Mouse (Mus musculus) adrenal gland, postnatal 25 days (tissue): Measurements from ENCODE around the gene Sox2. TPM values are rescaled to one million over a fixed set of nuclear protein-coding genes. Genes with fewer than 3 reads are reported as not detected.

ENCODE experiments used
- DNase-seq: peaks from one replicate; pipeline ENCODE4 v3.0.0; 2021; ENCODE audit warnings: mixed read lengths
- long read RNA-seq: library from polyadenylated mRNA; stranded (forward); transcript quantifications from one replicate; pipeline ENCODE4 v2.0.0, GENCODE M21; 2021
- total RNA-seq: library from RNA; stranded (reverse); gene quantifications from 2 replicates; pipeline ENCODE4 v1.2.3, GENCODE M21; 2021

Gene Sox2
- 0.43 and 0.58 TPM in 2 replicates for total RNA-seq
- long read RNA-seq: 0 reads

- peak; percentile 73 for DNase-seq
Measured at GRCm38 (mm10) chr3:34649726-34650620, at the start of gene Sox2. Gene Sox2, plus strand, starts transcription at chr3:34650405.

- DNase-seq: no peak
Measured at GRCm38 (mm10) chr3:34601116-34601515, 49.1 kb upstream of the Sox2 start.

DNA sequence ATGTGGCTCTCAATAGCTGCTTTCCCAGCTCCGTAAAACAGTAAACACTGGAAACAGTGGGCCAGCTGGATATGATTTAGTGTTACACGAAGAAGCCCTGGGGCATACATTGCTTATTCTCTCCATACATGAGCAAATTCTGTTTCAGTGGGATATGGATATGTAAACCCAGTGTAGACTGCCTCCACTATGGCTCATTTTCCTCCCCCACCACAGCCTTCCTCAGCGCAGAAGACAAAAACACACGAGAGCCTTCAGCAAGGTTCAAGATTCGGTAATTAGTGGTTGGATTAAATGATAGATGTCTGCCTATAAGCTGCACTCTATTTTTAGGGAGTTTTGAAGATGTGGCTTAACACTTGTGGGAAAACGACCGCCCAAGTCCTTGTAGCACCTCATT lies 36.1 kb upstream of the Sox2 start:
- DNase-seq: no peak

DNA sequence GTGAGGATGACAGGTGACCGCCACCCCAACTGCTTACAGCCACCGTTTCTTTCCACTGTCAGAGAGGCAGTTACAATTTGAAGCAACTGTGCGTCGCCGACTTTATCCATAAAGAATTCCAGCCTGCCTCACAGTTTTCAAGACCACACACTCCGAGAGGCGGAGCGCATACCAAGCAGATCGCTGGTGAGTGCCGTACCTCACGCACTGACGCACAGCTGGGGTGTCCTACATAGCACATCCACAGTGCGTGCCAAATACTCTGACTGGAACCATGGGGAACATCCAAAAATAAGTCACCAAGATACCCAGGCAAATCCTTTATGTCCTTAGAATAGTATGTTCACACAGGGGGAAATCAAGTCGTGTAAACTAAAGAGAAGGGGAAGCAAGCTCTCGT lies 34.7 kb upstream of the Sox2 start:
- DNase-seq: no peak

DNA sequence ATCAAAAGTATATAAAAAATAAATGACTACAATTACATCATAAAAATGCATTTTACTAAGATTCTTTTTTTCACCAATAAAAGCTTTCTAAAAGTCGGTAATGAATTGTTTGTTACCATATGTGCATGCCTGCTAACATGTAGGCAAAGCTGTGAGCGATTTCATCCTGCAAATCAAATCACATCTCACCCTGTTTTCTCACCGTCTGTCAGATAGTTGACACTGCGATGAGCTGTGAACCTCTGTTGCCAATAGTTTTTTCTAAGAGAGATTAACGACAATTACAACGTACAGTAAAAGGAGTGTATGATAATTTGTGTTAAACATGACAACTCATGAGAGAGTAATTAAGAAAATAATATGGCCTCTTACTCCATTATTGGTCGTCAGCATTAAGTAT lies 31.3 kb upstream of the Sox2 start:
- DNase-seq: no peak

- DNase-seq: no peak
Measured at GRCm38 (mm10) chr3:34620121-34620520, 30.1 kb upstream of the Sox2 start.

- no peak for DNase-seq
Measured at GRCm38 (mm10) chr3:34624721-34625270, 25.4 kb upstream of the Sox2 start.

- no peak for DNase-seq
Measured at GRCm38 (mm10) chr3:34626521-34626920, 23.7 kb upstream of the Sox2 start.

- no peak for DNase-seq
Measured at GRCm38 (mm10) chr3:34630031-34630430, 20.2 kb upstream of the Sox2 start.

DNA sequence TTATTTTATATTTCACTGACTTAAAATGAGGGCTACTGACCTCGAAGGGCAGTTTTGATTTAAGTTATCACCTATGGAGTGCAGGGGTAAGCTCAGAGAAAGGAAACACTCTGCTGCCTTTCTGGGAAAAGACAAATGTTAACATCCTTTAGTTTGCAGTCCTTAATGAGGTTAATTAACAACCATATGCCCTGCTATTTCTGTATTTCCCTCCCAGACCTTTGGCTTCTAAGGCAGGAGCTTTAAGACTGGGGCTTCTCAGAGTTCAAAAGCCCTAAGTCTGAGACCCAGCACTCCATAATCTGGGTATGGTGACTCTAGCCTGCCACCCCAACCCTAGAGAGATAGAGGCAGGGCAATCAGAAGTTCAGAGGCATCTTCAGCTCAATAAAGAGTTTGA lies 19.5 kb upstream of the Sox2 start:
- no peak for DNase-seq

DNA sequence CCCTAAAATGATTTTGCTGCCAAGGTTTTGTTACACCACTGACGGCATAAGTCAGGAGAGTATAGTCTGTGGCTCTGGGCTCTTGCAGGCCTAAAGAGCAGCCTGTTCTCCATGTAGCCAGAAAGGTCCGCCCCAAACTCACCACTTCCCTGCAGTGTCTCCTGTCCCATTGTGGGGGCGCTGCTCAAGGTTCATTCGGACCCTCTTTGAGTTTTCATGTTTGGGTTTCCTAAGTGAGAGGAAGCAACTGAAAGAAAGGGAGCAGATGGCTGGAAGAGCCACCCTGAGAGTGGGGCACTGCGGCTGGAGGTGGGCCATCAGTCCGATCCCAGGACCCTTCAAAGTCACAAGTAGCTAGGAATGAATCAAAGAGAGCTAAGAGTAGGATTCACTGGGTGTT lies 13.2 kb upstream of the Sox2 start:
- DNase-seq: no peak

- no peak for DNase-seq
Measured at GRCm38 (mm10) chr3:34637481-34637880, 12.7 kb upstream of the Sox2 start.

GRCm38 (mm10) chr3:34637926-34638325 lies 12.3 kb upstream of the Sox2 start:
- no peak for DNase-seq

DNA sequence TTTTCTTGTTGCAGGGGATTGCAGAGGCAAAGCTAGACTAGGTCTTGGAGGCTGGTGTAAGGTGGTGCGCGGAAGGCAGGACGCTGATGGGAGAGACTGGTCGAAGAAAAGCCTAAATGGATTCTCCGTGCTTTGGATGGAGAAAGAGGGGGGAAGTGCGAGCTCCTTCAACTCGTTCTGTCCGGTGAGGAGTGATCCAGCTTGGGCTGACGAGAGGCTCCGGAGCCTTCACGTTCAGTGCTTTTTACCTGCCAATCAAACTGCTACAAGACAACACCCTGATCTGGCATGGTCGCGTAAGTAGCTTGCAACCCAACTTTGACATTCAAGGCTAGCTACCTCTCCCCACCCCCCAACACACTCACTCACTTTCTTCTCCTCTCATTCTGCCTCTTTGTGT lies 11.9 kb upstream of the Sox2 start:
- no peak for DNase-seq

DNA sequence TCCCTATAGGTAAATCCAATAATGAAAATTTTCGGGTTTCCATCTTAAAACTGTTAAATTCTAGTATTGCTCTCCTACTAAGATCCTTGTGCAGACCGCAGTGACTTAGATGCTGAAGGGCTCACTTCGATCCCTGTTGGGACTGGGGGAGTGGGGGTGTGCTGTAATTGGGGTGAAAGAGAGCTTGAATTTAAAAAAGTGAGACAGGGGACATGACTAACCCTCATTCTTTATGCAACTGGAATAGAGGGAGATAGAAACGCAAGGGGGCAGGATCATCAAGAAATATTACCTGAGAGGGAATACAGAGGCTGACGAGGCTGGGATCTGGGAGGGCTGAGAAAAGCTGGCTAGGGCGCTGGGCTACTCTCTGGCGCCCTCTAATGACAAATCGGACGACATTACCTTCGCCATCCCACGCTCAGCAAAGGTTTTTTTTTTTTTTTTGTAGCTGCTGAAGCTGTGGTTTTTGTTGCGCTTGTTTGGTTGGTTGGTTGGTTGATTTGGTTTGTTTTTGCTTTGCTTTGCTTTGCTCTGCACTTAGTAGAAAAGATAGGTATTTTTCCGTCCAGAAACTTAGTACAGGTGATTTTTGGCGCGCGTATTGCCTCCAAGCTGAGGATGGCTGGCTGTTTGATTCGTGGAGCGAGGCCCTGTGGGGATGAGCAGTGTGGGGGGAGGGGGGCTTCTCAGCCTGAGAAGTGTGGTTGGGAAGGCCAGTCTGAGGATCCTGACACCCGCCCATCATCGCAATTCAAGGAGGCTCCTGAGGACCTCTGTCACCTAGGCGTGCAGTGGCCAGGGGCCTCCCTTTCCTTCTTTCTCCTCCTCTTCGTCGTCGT lies 11.0 kb upstream of the Sox2 start:
- peak; percentile 25 for DNase-seq

DNA sequence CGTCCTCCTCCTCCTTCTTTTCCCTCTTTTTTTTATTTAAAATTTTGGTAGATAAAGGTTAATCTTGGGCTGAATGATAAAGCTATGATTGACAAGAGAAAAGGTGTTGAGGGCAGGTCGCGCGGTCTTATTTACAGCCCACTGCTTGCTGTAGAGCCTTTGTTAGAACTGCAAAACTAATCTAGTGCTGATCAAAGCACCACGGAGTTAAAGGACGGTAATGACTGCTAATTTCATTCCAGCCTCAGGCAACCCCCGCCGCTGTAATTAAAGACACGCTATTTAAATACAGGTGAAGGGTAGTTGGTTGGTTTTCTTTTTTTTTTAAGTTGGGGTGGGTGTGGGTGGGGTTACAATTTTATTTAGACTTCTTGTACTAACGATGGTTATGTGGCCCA lies 10.3 kb upstream of the Sox2 start:
- DNase-seq: no peak

GRCm38 (mm10) chr3:34640276-34640675 lies 9.9 kb upstream of the Sox2 start:
- no peak for DNase-seq

DNA sequence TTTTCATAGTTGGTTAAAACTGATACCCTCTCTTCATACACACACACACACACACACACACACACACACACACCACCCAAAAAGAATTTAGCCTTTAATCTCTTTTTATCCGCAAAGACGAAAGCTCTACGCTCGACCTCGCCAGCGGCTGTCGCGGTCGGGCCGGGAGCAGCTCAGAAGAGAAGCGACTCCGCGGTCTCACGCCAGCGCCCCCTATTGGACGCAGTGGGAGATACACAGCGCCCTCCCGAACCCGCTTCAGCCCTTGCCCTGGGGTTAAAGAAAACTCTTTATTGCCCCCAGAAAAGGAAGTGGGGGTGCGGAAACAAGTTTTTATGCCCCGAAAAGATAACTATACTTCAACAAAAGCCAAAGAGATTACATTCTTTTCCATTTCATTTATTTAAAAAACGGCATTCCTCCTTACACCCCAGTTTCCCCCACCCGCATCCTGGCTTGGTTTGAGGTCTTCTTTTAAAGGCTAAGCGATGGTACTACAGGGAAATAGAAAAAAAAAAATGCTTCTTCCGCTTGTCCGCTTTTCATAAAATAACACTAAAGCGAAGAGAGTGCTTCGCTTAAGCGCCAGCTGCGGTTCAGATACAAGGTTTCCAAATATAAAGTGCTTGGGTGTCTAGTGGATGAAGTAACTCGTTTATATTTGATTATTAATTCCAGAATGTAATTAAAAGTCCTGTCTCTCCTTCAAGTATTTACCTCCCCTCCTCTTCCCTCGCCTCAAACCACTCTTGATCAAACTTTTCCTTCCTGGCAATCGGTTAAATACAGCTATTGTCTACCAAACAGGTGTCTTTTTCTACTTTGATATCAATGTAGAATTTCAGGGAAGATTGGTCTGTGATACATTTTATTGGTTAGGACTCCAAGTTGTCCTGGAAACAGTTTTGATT lies 9.3 kb upstream of the Sox2 start:
- peak; percentile 67 for DNase-seq

DNA sequence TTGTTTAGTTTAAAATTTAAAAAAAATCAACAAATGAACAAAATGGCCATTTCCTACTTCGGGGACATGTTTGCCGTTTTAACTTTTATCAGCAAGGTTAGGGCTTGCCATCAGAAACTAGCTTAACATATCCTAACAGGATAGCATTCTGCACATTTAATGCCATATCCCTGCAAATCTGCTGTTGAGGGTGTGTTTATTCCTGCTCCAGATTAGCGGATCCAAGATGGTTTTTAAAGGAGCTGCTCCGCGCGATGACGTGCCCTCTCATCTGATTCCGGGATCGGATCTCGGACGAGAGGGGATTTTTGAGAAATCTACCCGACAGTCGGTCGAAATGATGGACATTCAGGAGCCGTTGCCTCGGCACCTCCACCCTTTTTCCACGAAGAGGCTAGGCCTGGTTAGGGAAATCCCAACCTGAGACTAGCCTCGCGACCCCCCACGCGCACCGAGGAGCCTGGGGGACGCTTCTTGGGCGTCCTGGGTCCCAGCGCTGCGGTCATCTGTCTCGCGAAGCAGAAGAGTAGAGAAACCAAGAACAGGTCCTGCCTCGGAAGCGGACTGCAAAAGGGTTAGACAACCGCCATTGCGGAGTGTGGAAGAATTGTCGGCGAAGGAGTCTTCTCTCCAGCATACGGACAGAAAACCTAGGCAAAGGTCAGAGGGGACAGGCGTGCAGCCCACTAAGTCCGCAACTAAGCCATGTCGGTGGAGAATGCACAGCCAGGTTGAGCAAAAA lies 8.3 kb upstream of the Sox2 start:
- no peak for DNase-seq

DNA sequence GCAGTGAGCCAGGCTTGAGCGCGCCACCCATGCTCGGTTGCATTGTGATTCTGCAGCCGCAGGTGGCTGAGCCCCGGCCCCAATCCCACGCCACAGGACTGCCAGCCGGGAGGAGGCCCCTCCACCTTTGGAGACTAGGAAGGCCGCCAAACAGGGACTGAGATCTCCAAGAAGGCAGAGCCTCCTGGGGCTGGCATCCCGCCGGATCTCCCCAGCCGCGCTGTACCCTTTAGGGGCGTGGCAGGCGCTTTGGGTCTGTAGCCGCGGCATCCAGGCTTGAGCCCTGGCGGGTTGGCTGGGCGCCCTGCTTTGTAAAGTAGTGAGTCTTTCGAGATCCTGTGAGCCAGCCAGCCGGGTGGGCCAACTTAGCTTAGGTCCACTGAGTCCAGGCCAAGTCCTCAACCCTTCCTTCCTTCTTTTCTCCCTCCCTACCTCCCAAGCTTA lies 7.7 kb upstream of the Sox2 start:
- DNase-seq: peak; percentile 29

GRCm38 (mm10) chr3:34643067-34643466 lies 7.1 kb upstream of the Sox2 start:
- DNase-seq: no peak
